Mouse (Mus musculus): ENCODE measurements around the gene Gabbr2. TPM values are rescaled to one million over a fixed set of nuclear protein-coding genes. Genes with fewer than 3 reads are reported as not detected.

The Gabbr2 gene
- total RNA-seq, 4 experiments from 2014 or later = 0.05 to 0.17 TPM; not detected in 2

- no peak for DNase-seq (ENCODE audit: low spot score in 2 of 2)
These were observed 165.7 kb downstream of the Gabbr2 start for GRCm38 (mm10) chr4:46825846-46826529.

DNA sequence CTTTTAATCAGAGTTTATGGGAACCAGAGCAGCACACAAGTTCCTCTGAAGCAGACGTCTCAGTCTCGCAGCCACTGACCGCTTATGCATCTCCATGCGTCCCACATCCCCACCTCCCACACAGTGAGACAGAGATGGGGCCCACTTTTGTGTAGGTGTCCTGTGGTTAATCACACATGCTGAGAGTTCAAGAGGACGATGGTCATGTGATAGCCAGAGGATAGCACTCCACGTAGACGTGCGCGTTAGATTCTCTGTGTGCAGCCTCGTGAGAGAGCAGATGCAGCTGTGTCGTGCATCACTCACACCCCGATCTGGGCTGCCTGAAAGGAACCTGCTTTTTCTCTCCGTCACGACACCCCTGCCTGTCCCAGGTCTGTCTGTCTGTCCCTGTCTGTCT, 167.9 kb downstream of the Gabbr2 start:
- no peak for DNase-seq (ENCODE audit: low spot score in 2 of 2)

DNA sequence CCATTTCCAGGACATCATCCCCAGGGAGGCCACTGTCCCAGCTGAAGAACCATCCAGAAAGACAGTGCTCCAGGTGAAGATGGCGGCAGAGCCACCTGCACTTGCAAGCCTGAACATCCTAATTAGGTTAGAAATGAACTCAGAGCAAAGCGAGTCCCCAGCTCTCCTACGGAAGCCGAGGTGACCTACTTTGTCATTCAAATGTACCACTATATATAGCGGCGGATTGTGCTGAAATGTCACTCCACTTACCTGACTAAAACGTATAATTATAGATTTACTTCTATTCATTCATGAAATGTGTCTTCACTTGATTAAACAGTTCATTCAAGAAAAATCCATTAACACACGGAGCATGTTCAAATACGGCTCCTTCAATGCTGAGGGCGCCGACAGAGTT, 170.0 kb downstream of the Gabbr2 start:
- DNase-seq (ENCODE audit: low spot score in 2 of 2) = no peak

- DNase-seq (ENCODE audit: low spot score in 2 of 2) = no peak
These were observed 176.7 kb downstream of the Gabbr2 start for GRCm38 (mm10) chr4:46814954-46815353.

GRCm38 (mm10) chr4:46814236-46814635, 177.4 kb downstream of the Gabbr2 start:
- DNase-seq (ENCODE audit: low spot score in 2 of 2) = peak; percentile 65 to 73

DNA sequence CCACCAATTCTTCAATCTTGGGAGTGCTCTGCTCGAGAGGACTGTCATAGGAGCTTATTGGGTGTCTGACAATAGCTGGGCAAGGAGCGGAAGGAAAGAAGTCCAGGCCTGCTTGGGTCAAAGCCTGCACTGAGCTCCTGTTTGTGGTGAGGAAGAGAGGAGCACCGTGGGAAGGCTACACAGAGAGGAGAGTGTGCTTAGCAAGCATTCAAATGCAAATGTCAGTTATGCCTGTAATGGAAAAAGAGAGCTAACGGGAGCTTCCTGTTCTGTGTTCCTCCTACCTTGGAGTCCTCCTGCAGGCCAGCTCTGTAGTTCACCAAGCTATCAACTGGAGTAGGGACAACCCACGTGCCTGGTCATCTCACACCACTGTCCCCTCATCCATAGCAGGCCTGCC, 180.5 kb downstream of the Gabbr2 start:
- DNase-seq (ENCODE audit: low spot score in 2 of 2) = no peak

DNA sequence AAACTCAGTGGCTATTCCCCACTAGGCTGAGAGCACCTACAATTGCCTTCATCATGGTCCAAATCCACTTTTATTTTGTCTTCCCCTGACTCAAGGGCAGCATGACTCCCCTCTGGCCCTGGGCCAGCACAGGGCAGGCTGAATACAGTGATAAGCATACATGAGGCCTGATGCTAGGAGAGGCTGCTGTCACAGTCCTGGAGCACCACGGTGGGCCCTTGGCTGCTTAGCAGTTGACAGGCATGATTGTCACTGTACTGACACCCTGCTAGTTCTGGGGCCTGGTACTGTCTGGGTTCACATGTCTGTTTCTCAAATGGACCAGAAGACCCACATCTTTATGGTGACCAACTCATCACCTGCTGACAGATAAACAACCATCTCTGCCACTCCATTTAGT, 184.8 kb downstream of the Gabbr2 start:
- DNase-seq (ENCODE audit: low spot score in 2 of 2) = no peak

DNA sequence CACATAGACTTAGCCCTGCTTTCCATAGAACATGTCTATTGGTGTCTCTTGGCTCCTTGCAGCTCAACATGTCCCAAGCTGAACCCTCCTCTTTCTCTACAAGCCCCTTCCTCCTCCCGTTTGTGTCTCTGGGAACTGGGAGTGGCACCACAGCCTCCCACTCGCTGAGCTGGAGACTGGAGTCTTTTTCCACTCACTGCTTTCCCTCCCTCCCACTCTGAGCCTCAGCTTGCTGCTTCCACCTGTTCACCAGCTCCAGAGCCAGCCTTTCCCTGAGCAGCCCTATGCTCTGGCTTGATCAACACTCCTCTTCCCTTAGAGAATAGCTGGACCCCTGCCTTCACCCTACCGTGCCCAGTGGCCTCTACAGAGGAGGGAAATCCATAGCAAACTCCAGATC, 185.8 kb downstream of the Gabbr2 start:
- DNase-seq (ENCODE audit: low spot score in 2 of 2) = no peak

DNA sequence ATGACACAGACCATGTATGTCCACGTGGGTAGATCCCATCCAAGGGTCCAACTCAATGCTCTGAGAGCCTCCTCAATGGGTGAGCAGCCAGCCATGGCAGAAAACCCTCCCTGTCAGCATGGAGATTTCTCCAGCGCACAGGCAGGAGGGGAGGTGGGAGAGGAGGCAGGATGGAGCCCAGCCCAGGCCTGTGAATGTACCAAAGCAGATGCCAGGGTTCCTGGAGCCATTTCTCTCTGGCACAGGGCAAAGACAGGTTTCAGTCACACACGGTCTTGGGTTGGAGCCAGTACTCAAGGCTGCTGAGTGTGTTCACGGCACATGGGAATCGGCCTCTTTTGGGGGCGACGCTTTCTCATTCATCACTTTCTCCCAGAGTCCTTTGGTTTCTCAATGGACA, 189.3 kb downstream of the Gabbr2 start:
- DNase-seq (ENCODE audit: low spot score in 2 of 2) = no peak

DNA sequence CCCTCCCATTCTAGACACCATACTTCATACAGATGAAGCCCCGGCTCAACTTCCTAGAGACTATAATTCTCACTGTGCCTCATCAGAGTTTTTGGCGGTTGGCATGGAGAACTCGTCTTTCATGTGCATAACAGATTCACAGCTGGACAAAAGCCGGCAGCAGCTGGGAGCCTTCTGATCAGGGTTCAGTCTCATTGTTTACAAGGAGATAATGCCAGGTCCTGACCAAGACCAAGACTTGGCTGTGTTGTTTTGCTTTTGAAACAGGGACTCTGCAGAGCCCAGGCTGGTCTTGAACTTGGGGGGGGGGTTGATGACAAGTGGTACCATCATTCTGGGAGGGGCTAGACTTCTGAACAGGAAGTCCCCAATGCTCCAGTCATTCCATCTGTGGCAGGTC, 191.8 kb downstream of the Gabbr2 start:
- DNase-seq (ENCODE audit: low spot score in 2 of 2) = no peak

DNA sequence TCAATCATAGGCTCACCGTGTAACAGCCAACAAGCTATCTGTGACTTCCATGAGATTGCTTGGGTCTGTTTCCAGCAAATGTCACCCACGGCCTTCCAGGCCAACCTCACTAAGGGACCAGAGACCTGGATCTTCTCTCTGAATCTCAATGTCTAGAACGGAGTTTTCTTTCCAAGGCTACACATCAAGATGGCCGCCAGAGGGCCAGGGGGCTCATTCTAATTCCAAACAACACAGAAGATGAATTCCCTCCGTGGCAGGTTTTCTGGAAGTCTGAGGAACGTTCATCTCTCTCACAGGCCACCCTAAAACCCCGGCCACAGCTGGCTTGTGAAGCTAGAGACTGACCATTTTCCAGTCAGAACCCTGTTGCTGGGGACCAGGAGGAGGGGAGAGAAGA, 196.0 kb downstream of the Gabbr2 start:
- no peak for DNase-seq (ENCODE audit: low spot score in 2 of 2)

DNA sequence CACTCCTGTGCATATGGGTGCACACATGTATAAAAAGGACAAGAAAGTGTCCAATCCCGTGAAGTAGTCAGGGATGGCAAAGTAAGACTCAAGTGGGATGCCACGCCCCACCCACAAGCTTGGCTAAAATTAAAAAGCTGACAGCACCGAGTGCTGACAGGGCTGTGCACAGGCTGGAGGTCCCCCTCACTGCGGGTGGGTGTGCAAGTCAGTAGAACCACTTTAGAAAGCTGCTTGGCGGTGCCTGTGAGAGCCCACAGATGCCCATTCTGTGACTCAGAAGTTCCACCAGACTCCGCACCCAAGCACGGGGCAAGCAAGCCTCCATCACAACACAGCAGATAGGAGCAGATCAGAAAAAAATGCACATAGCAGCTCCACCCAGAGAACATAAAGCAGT, 197.1 kb downstream of the Gabbr2 start:
- DNase-seq (ENCODE audit: low spot score in 2 of 2) = no peak

GRCm38 (mm10) chr4:46792280-46793026, 199.2 kb downstream of the Gabbr2 start:
- DNase-seq (ENCODE audit: low spot score in 2 of 2) = peak; percentile 62 to 71

GRCm38 (mm10) chr4:46791268-46791951, 200.3 kb downstream of the Gabbr2 start:
- DNase-seq (ENCODE audit: low spot score in 2 of 2) = no peak

DNA sequence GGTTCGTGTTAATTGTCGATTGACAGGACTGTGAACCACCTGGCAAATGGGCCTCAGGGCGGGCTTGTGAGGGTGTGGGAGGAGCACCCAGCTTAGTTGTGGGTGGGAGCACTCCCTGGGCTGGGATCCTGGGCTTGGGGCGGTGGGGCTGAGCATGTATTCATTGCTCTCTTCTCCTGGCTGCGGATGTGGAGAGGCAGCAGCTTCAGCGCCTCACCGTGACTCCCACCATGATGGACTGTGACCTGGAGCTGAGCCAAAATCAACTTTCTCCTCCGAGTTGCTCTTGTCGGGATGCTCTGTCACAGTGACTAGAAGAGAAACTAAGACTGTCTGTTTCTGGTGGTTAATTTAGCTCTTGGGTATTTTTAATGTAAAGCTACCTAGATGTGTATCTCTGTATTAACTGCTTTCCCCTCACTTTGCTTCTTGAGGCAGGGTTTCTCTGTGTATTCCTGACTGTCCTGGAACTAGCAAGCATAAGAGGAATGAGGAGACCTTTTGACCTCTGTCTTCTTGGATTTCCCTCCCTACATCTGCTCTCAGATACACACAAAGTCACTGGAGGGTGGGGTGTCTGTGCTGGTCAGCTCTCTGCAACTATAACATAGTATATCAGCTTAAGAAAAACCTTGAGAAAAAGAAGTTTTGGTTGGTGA, 200.9 kb downstream of the Gabbr2 start:
- DNase-seq (ENCODE audit: low spot score in 2 of 2) = no peak

GRCm38 (mm10) chr4:46784430-46785049, 207.1 kb downstream of the Gabbr2 start:
- no peak for DNase-seq (ENCODE audit: low spot score in 2 of 2)

GRCm38 (mm10) chr4:46781109-46781508, 210.6 kb downstream of the Gabbr2 start:
- DNase-seq (ENCODE audit: low spot score in 2 of 2) = no peak

DNA sequence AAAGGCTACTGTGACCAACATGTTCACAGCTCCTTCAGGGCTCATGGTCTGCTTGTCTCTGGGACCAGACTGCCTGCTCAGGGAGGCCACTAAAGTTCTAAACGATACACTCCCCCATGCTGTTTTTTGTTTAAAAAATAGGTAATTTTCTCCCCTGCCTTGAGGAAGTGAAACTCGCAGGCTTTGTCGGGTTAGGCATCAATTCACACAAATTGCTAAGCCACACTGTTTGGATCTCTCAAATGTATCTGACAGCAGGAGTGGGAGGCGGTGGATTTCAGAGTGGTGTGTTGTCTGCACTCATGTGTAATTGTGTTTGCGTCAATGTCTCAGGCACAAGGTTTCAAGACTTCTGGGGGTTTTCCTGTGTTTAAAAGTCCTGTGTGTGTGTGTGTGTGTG, 215.7 kb downstream of the Gabbr2 start:
- no peak for DNase-seq (ENCODE audit: low spot score in 2 of 2)

GRCm38 (mm10) chr4:46774652-46775051, 217.0 kb downstream of the Gabbr2 start:
- no peak for DNase-seq (ENCODE audit: low spot score in 2 of 2)

DNA sequence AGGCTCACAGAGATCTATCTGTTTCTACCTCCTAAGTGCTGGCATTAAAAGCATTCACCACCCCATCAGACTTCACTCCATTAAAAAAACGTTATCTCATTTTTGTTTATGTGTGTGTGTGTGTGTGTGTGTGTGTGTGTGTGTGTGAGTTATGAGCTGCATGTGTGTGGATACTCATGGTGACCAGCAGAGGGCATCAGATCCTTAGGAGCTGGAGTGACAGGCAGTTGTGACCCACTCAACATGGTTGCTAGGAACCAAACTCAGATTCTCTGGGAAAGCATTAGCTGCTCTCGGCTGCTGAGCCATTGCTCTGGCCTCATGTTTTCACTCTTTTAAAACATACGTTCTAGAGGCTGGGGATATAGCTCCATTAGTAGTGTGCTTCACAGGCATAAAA, 218.4 kb downstream of the Gabbr2 start:
- no peak for DNase-seq (ENCODE audit: low spot score in 2 of 2)

- no peak for DNase-seq (ENCODE audit: low spot score in 2 of 2)
These were observed 219.1 kb downstream of the Gabbr2 start for GRCm38 (mm10) chr4:46772591-46772990.

GRCm38 (mm10) chr4:46771116-46771515, 220.6 kb downstream of the Gabbr2 start:
- no peak for DNase-seq (ENCODE audit: low spot score in 2 of 2)

All from gastrocnemius, adult 8-10 months (tissue).